Mouse (Mus musculus) liver, embryonic 12.5 days (tissue): Measurements from ENCODE around the gene Nr2e3. TPM values are rescaled to one million over a fixed set of nuclear protein-coding genes. Genes with fewer than 3 reads are reported as not detected.

Experiments
- ATAC-seq: fragments of 200-750 bp; cut with Nextera tagmentation; 2 replicates; pipeline ENCODE4 v1.8.0; 2017; ENCODE audit warnings: moderate number of reproducible peaks, mild to moderate bottlenecking, moderate library complexity
- H3K27ac ChIP-seq: fragments of 300-500 bp; sonication (generic); 2 replicates; pipeline ENCODE4 v1.5.1; 2016; ENCODE audit warnings: mild to moderate bottlenecking
- H3K27me3 ChIP-seq: fragments of 300-500 bp; sonication (generic); replicated peaks from 2 replicates; pipeline ENCODE4 v1.6.1; 2016; ENCODE audit warnings: mild to moderate bottlenecking, moderate library complexity
- H3K36me3 ChIP-seq: fragments of 300-500 bp; sonication (generic); 2 replicates; pipeline ENCODE4 v1.6.1; 2016; ENCODE audit warnings: mild to moderate bottlenecking, moderate library complexity
- H3K4me1 ChIP-seq: fragments of 300-500 bp; sonication (generic); 2 replicates; pipeline ENCODE4 v1.6.1; 2016
- H3K4me2 ChIP-seq: fragments of 300-500 bp; sonication (generic); 2 replicates; pipeline ENCODE4 v1.6.1; 2016; ENCODE audit warnings: mild to moderate bottlenecking, moderate library complexity
- H3K4me3 ChIP-seq: fragments of 300-500 bp; sonication (generic); 2 replicates; pipeline ENCODE4 v1.5.1; 2016; ENCODE audit warnings: mild to moderate bottlenecking, moderate library complexity
- H3K9ac ChIP-seq: fragments of 300-500 bp; sonication (generic); 2 replicates; pipeline ENCODE4 v1.6.1; 2016; ENCODE audit warnings: mild to moderate bottlenecking, moderate library complexity
- H3K9me3 ChIP-seq: fragments of 300-500 bp; sonication (generic); replicated peaks from 2 replicates; pipeline ENCODE4 v1.6.1; 2016; ENCODE audit warnings: mild to moderate bottlenecking, moderate library complexity
- WGBS: fragments of 180-500 bp; shearing (Covaris S2); methylation state at CpG from one replicate; pipeline ENCODE4 v1.1.7; 2016; ENCODE audit not compliant: insufficient replicate concordance; 5-methylcytosine and 5-hydroxymethylcytosine counted together
- polyA plus RNA-seq: library from polyadenylated mRNA; unstranded; fragments of >200 nt; fragmentation: Nextera tagmentation; extraction: Ambion mirVana; gene quantifications from 2 replicates; pipeline ENCODE4 v1.2.1, GENCODE M21; 2016

Nr2e3 gene
- not detected in 2 replicates for polyA plus RNA-seq

GRCm38 (mm10) chr9:59960559-59960958 is at the start of gene Nr2e3:
Gene Nr2e3, minus strand, starts transcription at chr9:59960659.
- Histone ChIP-seq H3K36me3 (no peaks in the 10 kb centered on the region), H3K4me3 (no peak within 1 kb of the TSS), H3K9me3 (no peaks in the 10 kb centered on the region), H3K27ac (no peak within 1 kb of the TSS), H3K4me2 (no peak within 1 kb of the TSS), H3K27me3 (peaks cover 5% of the 10 kb centered on the region; the same call in 1 of the 2 replicates), H3K4me1 (no peaks in the 10 kb centered on the region), H3K9ac (no peak within 1 kb of the TSS)
- no peak for ATAC-seq
- 74% methylated on average over 10 of the region's 10 CpGs for WGBS

- H3K4me1 ChIP-seq: no peaks in the 10 kb centered on the region
- no peak overlapping the region for H3K4me2 ChIP-seq
- no peaks in the 10 kb centered on the region for H3K9me3 ChIP-seq
- no peak overlapping the region for H3K4me3 ChIP-seq
- H3K27ac ChIP-seq: no peak overlapping the region
- no peak overlapping the region for H3K9ac ChIP-seq
- H3K27me3 ChIP-seq: no peaks in the 10 kb centered on the region
- no peaks in the 10 kb centered on the region for H3K36me3 ChIP-seq
- WGBS: 50% methylated on average over 7 of the region's 7 CpGs
- no peak for ATAC-seq
Observed at GRCm38 (mm10) chr9:60008936-60009335, 48.5 kb upstream of the Nr2e3 start.

DNA sequence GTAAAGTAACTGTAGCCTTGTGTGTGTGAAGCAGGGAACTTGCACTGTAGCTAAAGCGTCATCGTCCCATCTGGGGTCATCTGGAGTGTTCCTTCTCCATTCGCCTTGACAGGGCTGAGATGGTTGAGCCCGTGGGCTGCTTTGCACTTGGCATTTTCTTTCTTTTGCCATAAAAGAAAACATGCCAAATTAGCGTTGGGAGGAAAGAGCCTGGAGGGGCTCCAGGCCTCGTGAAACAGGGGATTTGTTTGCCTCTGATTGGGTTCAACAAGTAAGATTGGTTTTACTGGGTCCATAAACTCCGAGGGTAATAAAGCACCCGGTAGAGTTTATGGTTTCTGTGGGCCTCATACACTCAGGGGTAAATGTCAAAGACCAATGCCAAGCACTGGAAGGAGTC is 41.9 kb upstream of the Nr2e3 start:
- Histone ChIP-seq H3K9me3 (no peaks in the 10 kb centered on the region), H3K9ac (no peak overlapping the region), H3K27me3 (no peaks in the 10 kb centered on the region), H3K4me3 (no peak overlapping the region), H3K4me1 (no peaks in the 10 kb centered on the region), H3K36me3 (no peaks in the 10 kb centered on the region), H3K27ac (no peak overlapping the region), H3K4me2 (no peak overlapping the region)
- ATAC-seq: no peak
- WGBS: 80% methylated on average over 8 of the region's 8 CpGs

DNA sequence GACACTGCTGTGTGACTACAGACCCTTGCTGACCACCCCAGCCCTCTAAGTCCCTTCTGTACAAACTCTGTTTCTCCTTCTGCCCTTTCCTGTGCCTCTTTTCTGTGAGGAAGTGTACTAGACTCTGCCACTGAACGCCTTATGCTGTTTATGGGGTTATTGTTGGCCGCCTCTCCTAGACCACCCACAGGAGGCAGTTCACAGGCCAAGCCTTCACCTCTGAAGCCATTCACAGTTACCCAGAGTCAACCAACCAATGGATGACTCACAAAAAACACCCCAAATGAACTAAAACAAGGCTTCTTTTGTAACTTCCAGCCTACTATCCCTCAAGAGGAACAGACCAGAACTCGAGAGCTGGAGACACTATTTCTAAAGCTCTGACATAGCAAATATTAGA is 41.0 kb upstream of the Nr2e3 start:
- WGBS: 63% methylated on average over 3 of the region's 3 CpGs
- H3K9me3 ChIP-seq: no peaks in the 10 kb centered on the region
- H3K27ac ChIP-seq: no peak overlapping the region
- H3K36me3 ChIP-seq: no peaks in the 10 kb centered on the region
- no peak overlapping the region for H3K4me3 ChIP-seq
- no peaks in the 10 kb centered on the region for H3K27me3 ChIP-seq
- H3K9ac ChIP-seq: no peak overlapping the region
- no peak for ATAC-seq
- no peaks in the 10 kb centered on the region for H3K4me1 ChIP-seq
- H3K4me2 ChIP-seq: no peak overlapping the region

- Histone ChIP-seq H3K9me3 (no peaks in the 10 kb centered on the region), H3K9ac (no peak overlapping the region), H3K27me3 (no peaks in the 10 kb centered on the region), H3K27ac (no peak overlapping the region), H3K4me1 (no peaks in the 10 kb centered on the region), H3K4me2 (no peak overlapping the region), H3K36me3 (no peaks in the 10 kb centered on the region), H3K4me3 (no peak overlapping the region)
- 71% methylated on average over 4 of the region's 4 CpGs for WGBS
- no peak for ATAC-seq
Observed at GRCm38 (mm10) chr9:59997725-59998124, 37.3 kb upstream of the Nr2e3 start.

GRCm38 (mm10) chr9:59991407-59991806 is 30.9 kb upstream of the Nr2e3 start:
- no peaks in the 10 kb centered on the region for H3K9me3 ChIP-seq
- H3K4me2 ChIP-seq: no peak overlapping the region
- no peaks in the 10 kb centered on the region for H3K36me3 ChIP-seq
- H3K4me3 ChIP-seq: no peak overlapping the region
- no peak overlapping the region for H3K9ac ChIP-seq
- no peak overlapping the region for H3K27ac ChIP-seq
- 69% methylated on average over 5 of the region's 5 CpGs for WGBS
- no peaks in the 10 kb centered on the region for H3K4me1 ChIP-seq
- no peak for ATAC-seq
- no peaks in the 10 kb centered on the region for H3K27me3 ChIP-seq

GRCm38 (mm10) chr9:59989864-59990263 is 29.4 kb upstream of the Nr2e3 start:
- Histone ChIP-seq H3K27ac (no peak overlapping the region), H3K9ac (no peak overlapping the region), H3K4me2 (no peak overlapping the region), H3K4me3 (no peak overlapping the region), H3K36me3 (no peaks in the 10 kb centered on the region), H3K4me1 (no peaks in the 10 kb centered on the region), H3K27me3 (no peaks in the 10 kb centered on the region), H3K9me3 (no peaks in the 10 kb centered on the region)
- no peak for ATAC-seq
- WGBS: 0% methylated on average over 1 of the region's 1 CpGs

DNA sequence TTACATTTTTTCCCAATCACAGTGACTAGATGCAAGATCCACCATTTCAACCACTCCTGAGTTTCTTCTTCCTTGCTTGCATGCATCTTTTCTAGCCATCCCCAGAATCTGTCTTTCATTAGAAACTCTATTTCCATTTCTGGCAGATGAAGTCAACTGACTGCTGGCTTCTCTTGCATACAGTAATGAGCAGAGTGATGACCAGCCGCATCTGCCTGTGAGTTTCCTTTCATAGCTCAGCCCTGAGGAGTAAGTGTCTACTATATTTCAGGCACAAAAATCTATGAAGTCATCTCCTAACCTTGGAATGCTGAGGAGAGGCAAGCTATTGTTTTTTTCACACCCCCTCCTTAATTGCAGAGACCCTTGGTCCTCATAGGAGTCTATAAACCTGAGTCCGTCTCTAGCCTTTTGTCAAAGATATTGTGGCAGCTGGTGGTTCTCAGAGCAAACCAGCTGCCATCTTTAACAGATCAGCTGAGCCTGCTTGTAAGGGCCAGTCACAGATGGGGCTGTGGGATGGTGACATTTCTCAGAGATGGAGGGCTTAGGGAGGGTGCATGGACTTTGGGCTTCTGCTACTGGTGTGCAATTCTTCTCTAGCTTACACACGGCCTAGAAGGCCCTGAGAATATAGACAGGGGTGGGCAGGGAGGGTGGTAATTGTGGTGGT is 25.6 kb upstream of the Nr2e3 start:
- Histone ChIP-seq H3K4me2 (no peak overlapping the region), H3K4me1 (no peaks in the 10 kb centered on the region), H3K9ac (no peak overlapping the region), H3K27me3 (no peaks in the 10 kb centered on the region), H3K36me3 (no peaks in the 10 kb centered on the region), H3K27ac (no peak overlapping the region), H3K4me3 (no peak overlapping the region), H3K9me3 (no peaks in the 10 kb centered on the region)
- WGBS: 67% methylated on average over 3 of the region's 3 CpGs
- ATAC-seq: no peak

DNA sequence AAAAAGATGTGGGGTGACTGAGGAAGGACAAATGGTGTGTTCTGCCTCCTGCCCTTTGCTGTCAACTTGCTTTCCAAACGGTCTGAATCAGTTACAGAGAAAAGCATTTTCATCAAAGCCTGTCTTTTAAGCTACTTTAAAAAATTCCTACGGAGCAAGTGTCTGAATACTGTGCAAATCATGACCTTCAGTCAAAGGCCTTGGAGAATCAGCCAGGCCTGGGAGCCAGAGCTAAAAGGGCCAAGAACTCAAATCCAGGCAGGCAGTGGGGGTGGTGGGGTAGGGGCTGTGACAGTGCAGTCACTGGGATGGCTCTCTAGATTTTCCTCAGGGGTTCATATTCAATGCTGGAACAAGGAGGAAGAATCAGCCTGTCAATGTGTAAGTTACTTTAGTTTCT is 20.7 kb upstream of the Nr2e3 start:
- WGBS: 49% methylated on average over 2 of the region's 2 CpGs
- Histone ChIP-seq H3K4me1 (no peaks in the 10 kb centered on the region), H3K4me3 (no peak overlapping the region), H3K9me3 (no peaks in the 10 kb centered on the region), H3K4me2 (no peak overlapping the region), H3K9ac (no peak overlapping the region), H3K27ac (no peak overlapping the region), H3K27me3 (no peaks in the 10 kb centered on the region), H3K36me3 (no peaks in the 10 kb centered on the region)
- no peak for ATAC-seq

- no peak overlapping the region for H3K9ac ChIP-seq
- H3K4me2 ChIP-seq: no peak overlapping the region
- 53% methylated on average over 4 of the region's 4 CpGs for WGBS
- ATAC-seq: no peak
- no peak overlapping the region for H3K4me3 ChIP-seq
- H3K9me3 ChIP-seq: no peaks in the 10 kb centered on the region
- H3K27me3 ChIP-seq: no peaks in the 10 kb centered on the region
- no peak overlapping the region for H3K27ac ChIP-seq
- no peaks in the 10 kb centered on the region for H3K4me1 ChIP-seq
- no peaks in the 10 kb centered on the region for H3K36me3 ChIP-seq
Observed at GRCm38 (mm10) chr9:59971263-59971662, 10.8 kb upstream of the Nr2e3 start.

- H3K27me3 ChIP-seq: no peaks in the 10 kb centered on the region; the same call in 1 of the 2 replicates
- no peak overlapping the region for H3K4me2 ChIP-seq
- no peak for ATAC-seq
- 17% methylated on average over 6 of the region's 6 CpGs for WGBS
- H3K4me3 ChIP-seq: no peak overlapping the region
- no peaks in the 10 kb centered on the region for H3K36me3 ChIP-seq
- H3K27ac ChIP-seq: no peak overlapping the region
- H3K9ac ChIP-seq: no peak overlapping the region
- H3K9me3 ChIP-seq: no peaks in the 10 kb centered on the region
- no peaks in the 10 kb centered on the region for H3K4me1 ChIP-seq
Observed at GRCm38 (mm10) chr9:59969383-59969782, 8.9 kb upstream of the Nr2e3 start.

- ATAC-seq: no peak
- 55% methylated on average over 10 of the region's 10 CpGs for WGBS
Observed at GRCm38 (mm10) chr9:59965046-59965445, 4.6 kb upstream of the Nr2e3 start.

DNA sequence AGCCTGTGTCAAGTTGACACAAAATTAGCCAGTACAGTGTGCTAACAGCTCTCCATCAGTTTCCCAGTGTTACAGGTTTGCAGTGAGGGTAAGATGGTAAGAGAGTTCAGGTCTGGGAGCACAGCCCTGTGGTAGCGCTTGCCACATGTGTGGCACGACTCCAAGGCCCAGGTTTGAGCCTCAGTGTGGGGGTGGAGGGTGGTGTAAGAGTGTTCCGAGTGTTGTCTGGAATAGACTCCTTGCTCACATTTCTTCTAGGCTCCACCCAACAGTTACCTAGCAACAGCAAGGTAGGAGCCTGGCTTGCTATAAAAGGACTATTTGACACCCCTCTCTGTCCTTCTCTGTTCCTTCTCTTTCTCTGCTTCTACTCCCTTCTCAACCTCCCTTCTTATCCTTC is 3.9 kb upstream of the Nr2e3 start:
- H3K4me3 ChIP-seq: no peak overlapping the region
- WGBS: 69% methylated on average over 3 of the region's 3 CpGs
- no peak overlapping the region for H3K9ac ChIP-seq
- no peaks in the 10 kb centered on the region for H3K9me3 ChIP-seq
- H3K27ac ChIP-seq: no peak overlapping the region
- H3K36me3 ChIP-seq: no peaks in the 10 kb centered on the region
- ATAC-seq: no peak
- no peak overlapping the region for H3K4me2 ChIP-seq
- H3K4me1 ChIP-seq: no peaks in the 10 kb centered on the region
- H3K27me3 ChIP-seq: peaks cover 5% of the 10 kb centered on the region

More at GRCm38 (mm10) chr9:59965046-59965445, 4.6 kb upstream of the Nr2e3 start:
- Histone ChIP-seq H3K27me3 (peaks cover 5% of the 10 kb centered on the region), H3K9ac (no peak overlapping the region), H3K9me3 (no peaks in the 10 kb centered on the region), H3K27ac (no peak overlapping the region), H3K4me1 (no peaks in the 10 kb centered on the region), H3K36me3 (no peaks in the 10 kb centered on the region), H3K4me3 (no peak overlapping the region), H3K4me2 (no peak overlapping the region)
